Mouse (Mus musculus): ENCODE measurements around the gene Slc17a7. TPM values are rescaled to one million over a fixed set of nuclear protein-coding genes. Genes with fewer than 3 reads are reported as not detected.

Slc17a7 gene
- polyA plus RNA-seq, 1 experiment from 2014 or later: 0.51 TPM

DNA sequence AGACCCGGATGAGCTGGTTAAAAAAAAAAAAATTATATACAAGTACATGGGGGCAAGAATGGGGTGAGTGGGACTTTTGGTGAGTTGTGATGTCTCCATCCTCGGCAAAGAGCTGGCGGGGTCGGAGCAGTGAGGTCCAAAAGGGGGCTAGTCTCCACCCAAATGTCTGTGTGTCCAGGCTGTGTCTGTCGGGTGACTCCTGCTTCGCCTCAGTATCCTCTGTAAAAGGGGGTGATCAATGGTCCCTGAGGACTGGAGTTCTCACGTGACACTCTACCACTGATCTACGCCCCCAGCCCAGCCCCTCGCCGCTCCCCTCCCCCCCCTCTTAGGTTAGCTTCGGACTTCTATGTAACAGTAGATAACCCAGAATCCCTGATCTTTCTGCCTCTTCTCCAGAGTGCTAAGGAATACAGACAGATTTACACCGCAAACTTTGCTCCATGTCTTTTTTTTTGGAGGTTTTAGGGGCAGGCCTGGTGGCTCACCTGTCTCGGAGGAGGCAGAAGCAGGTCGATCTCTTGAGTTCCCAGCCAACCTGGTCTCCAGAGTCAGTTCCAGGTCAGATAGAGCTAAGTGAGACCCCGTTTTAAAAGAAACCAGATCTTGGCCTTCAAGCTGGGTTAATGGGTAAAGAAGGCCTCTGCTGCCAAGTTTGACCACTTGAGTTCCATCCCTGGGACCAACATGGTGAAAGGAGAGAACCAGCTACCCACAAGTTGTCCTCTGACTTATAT, 33.8 kb upstream of the Slc17a7 start:
- peak overlapping the region; percentile 59 for H3K4me2 ChIP-seq
- ATAC-seq (ENCODE audit: low FRiP score) (no peak), DNase-seq (ENCODE audit: low spot score, missing footprints) (peak; percentile 89)
- H3K27ac ChIP-seq (ENCODE audit: low read depth, low read length): peak overlapping the region; percentile 83
- no peaks in the 10 kb centered on the region for H3K9me3 ChIP-seq (ENCODE audit: control insufficient read depth, low read length)
- peak overlapping the region; percentile 83 for H3K9ac ChIP-seq (ENCODE audit: low read length)
- H3K4me3 ChIP-seq (ENCODE audit: low read depth, low read length): peak overlapping the region; percentile 96
- H3K27me3 ChIP-seq (ENCODE audit: control insufficient read depth, insufficient read depth, low read length): peaks cover under 1% of the 10 kb centered on the region; the same call in 1 of the 2 replicates
- H3K36me3 ChIP-seq (ENCODE audit: control insufficient read depth, insufficient read depth, low read length): peaks cover 25% of the 10 kb centered on the region
- peaks cover 24% of the 10 kb centered on the region for H3K4me1 ChIP-seq (ENCODE audit: control insufficient read depth, insufficient read depth, low read length)
- WGBS: 52% methylated on average over 15 of the region's 15 CpGs

DNA sequence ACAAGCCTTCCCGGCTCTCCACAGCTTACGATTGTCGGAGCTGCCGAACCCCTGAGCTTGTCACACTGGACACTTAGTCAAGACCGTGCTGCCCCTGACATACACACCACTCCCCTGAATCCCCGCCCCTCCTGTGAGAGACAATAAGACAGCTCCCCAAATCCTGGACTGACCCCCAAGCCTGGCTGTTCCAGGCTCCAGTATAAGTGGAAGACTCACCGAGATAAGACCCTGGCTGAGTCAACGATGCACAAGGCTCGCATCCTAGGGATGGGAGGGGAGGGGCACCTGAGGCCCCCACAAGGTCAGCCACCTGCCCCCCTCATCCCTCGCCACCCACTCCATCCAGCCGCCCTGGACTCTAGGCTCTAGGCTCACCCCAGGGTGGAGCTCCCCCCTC, 31.9 kb upstream of the Slc17a7 start:
- ATAC-seq (ENCODE audit: low FRiP score) (no peak), DNase-seq (ENCODE audit: low spot score, missing footprints) (no peak)
- 83% methylated on average over 11 of the region's 11 CpGs for WGBS
- Histone ChIP-seq H3K27ac (ENCODE audit: low read depth, low read length) (no peak overlapping the region), H3K36me3 (ENCODE audit: control insufficient read depth, insufficient read depth, low read length) (peaks cover 7% of the 10 kb centered on the region), H3K4me2 (no peak overlapping the region), H3K4me3 (ENCODE audit: low read depth, low read length) (no peak overlapping the region), H3K4me1 (ENCODE audit: control insufficient read depth, insufficient read depth, low read length) (peaks cover 15% of the 10 kb centered on the region), H3K9me3 (ENCODE audit: control insufficient read depth, low read length) (no peaks in the 10 kb centered on the region), H3K9ac (ENCODE audit: low read length) (0 out of 2 replicates have a peak overlapping the region, but pooled peaks have one; percentile 27), H3K27me3 (ENCODE audit: control insufficient read depth, insufficient read depth, low read length) (peaks cover 9% of the 10 kb centered on the region; the same call in 1 of the 2 replicates)

DNA sequence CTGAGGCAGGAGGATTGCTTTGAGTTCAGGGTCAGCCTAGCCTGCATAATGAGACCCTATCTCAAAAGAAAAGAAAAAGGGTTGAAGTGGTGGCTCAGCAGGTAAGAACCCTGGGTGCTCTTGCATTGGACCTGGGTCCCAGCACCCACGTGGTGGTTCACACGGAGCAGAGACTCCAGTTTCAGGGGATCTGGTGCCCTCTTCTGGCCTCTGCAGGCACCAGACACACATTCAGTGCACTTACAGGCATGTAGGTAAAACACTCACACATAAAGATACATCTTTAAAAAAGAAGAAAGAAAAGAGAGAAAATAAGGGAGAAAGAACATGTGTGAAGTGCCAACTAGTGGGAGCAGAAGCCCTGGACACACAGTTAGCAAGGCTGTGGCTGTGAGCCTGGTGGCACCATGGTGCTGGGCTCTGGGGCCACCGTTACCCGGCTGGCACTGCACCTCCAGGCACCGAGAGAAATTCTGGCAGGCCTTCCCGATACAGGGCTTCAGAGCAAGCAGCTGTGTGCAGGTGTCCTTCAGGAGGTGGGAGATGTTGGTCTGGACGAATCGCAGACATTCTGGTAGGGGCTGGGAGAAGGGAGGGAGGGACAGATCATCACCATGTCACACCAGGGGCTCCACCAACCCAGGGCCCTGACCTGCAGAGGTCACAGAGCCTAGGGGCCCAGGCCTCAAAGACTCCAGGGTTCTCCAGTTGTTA, 30.1 kb upstream of the Slc17a7 start:
- H3K4me2 ChIP-seq: no peak overlapping the region
- H3K4me3 ChIP-seq (ENCODE audit: low read depth, low read length): no peak overlapping the region
- H3K9me3 ChIP-seq (ENCODE audit: control insufficient read depth, low read length): no peaks in the 10 kb centered on the region
- H3K4me1 ChIP-seq (ENCODE audit: control insufficient read depth, insufficient read depth, low read length): peaks cover 8% of the 10 kb centered on the region
- DNase-seq (ENCODE audit: low spot score, missing footprints) (no peak), ATAC-seq (ENCODE audit: low FRiP score) (no peak)
- H3K36me3 ChIP-seq (ENCODE audit: control insufficient read depth, insufficient read depth, low read length): no peaks in the 10 kb centered on the region
- WGBS: 85% methylated on average over 8 of the region's 8 CpGs
- H3K9ac ChIP-seq (ENCODE audit: low read length): no peak overlapping the region
- H3K27ac ChIP-seq (ENCODE audit: low read depth, low read length): no peak overlapping the region
- H3K27me3 ChIP-seq (ENCODE audit: control insufficient read depth, insufficient read depth, low read length): peaks cover 9% of the 10 kb centered on the region; the same call in 1 of the 2 replicates

DNA sequence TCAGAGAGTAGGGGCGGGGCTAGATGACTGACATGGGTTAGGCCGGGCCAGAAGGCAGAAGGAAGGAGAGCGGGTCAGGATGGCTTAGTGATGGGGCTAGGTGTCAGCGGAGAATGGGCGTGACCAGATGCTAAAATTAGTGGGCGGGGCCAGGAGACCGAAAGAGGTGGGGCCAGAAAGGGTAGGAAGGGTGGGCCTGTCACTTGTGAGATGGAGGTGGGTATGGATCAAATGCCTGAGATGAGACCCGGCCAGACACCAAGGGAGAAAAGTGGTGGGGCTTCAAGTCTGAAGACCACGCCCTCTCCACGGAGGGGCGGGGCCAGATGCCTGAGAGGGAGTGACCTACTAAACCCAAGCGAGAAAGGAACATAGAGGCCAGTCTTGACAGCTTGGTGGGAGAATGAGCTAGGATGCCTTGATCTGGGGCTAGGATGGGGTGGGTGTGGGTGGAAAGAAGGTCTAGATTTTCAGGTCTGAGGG, 29.2 kb upstream of the Slc17a7 start:
- Histone ChIP-seq H3K4me3 (ENCODE audit: low read depth, low read length) (no peak overlapping the region), H3K36me3 (ENCODE audit: control insufficient read depth, insufficient read depth, low read length) (no peaks in the 10 kb centered on the region), H3K27me3 (ENCODE audit: control insufficient read depth, insufficient read depth, low read length) (peaks cover 9% of the 10 kb centered on the region; the same call in 1 of the 2 replicates), H3K9ac (ENCODE audit: low read length) (no peak overlapping the region), H3K4me2 (no peak overlapping the region), H3K9me3 (ENCODE audit: control insufficient read depth, low read length) (no peaks in the 10 kb centered on the region), H3K4me1 (ENCODE audit: control insufficient read depth, insufficient read depth, low read length) (peaks cover 3% of the 10 kb centered on the region), H3K27ac (ENCODE audit: low read depth, low read length) (no peak overlapping the region)
- DNase-seq (ENCODE audit: low spot score, missing footprints) (no peak), ATAC-seq (ENCODE audit: low FRiP score) (peak; percentile 23; the same call in 1 of the 2 replicates)
- 12% methylated on average over 12 of the region's 12 CpGs for WGBS

DNA sequence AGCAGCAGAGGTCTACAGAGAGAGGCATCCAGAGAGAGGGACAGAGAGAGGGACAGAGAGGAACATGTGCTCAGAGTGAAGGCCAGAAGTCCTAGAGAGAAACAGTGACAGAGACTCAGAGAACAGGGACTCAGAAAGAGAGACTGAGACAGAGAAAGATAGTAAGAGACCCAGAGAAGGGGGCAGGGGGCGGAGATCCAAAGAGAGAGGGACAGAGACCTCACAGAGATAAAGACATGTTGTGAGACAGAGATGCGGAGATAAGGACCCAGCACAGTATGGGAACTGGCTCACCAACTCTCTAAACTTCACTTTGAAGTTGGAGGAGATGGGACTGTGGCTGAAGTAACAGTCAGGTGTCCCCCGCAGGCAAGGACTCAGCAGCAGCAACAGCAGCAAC, 28.4 kb upstream of the Slc17a7 start:
- Histone ChIP-seq H3K4me3 (ENCODE audit: low read depth, low read length) (no peak overlapping the region; the same call in 1 of the 2 replicates), H3K9ac (ENCODE audit: low read length) (no peak overlapping the region; the same call in 1 of the 2 replicates), H3K9me3 (ENCODE audit: control insufficient read depth, low read length) (no peaks in the 10 kb centered on the region), H3K4me1 (ENCODE audit: control insufficient read depth, insufficient read depth, low read length) (no peaks in the 10 kb centered on the region; the same call in 1 of the 2 replicates), H3K27me3 (ENCODE audit: control insufficient read depth, insufficient read depth, low read length) (peaks cover 9% of the 10 kb centered on the region; the same call in 1 of the 2 replicates), H3K27ac (ENCODE audit: low read depth, low read length) (no peak overlapping the region), H3K4me2 (no peak overlapping the region), H3K36me3 (ENCODE audit: control insufficient read depth, insufficient read depth, low read length) (no peaks in the 10 kb centered on the region)
- DNase-seq (ENCODE audit: low spot score, missing footprints): no peak
- 74% methylated on average over 3 of the region's 3 CpGs for WGBS
- ATAC-seq (ENCODE audit: low FRiP score): no peak

DNA sequence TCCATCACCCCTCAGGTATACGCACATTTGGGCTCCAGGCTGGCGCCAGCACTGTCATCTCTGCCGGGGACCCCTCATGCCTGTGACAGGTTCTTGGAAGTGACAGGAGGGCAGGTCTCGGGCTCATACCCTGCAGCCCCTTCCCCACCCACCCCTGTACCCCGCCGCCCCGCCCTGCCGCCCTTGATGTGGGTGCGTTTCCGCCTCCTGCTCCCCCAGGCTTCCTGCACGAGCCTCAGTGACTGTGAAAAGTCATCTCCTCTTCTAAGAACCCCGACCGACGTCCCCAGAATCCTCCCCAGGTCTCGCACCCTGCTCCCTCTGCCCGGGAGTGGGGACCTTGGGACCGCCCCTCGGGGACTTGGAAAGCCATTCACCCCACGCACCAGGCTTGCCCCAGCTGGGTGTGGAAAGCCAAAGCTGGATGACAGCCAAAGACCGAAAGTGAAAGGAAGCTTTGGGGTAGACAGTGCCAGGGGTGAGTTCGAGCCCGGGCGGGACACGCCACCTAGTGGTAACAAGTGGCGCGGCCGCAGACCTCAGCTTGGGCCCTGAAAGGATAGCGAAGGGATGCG, 27.7 kb upstream of the Slc17a7 start, which contains the start of the genes Gm45713 and Flt3l:
TSS of gene Gm45713 (minus strand) at position 239 of the 575 bp plus-strand sequence.
TSS of gene Flt3l (minus strand) at position 440 of the 575 bp plus-strand sequence.
- DNase-seq (ENCODE audit: low spot score, missing footprints) (peak; percentile 99), ATAC-seq (ENCODE audit: low FRiP score) (peak; percentile 81)
- Histone ChIP-seq H3K36me3 (ENCODE audit: control insufficient read depth, insufficient read depth, low read length) (no peaks in the 10 kb centered on the region), H3K4me1 (ENCODE audit: control insufficient read depth, insufficient read depth, low read length) (no peaks in the 10 kb centered on the region; the same call in 1 of the 2 replicates), H3K9me3 (ENCODE audit: control insufficient read depth, low read length) (no peaks in the 10 kb centered on the region), H3K4me3 (ENCODE audit: low read depth, low read length) (peak within 1 kb of the TSS; percentile 46), H3K27ac (ENCODE audit: low read depth, low read length) (no peak within 1 kb of the TSS; the same call in 1 of the 2 replicates), H3K9ac (ENCODE audit: low read length) (peak within 1 kb of the TSS; percentile 59), H3K27me3 (ENCODE audit: control insufficient read depth, insufficient read depth, low read length) (peaks cover 9% of the 10 kb centered on the region; the same call in 1 of the 2 replicates), H3K4me2 (peak within 1 kb of the TSS; percentile 69)
- WGBS: 6% methylated on average over 29 of the region's 29 CpGs

DNA sequence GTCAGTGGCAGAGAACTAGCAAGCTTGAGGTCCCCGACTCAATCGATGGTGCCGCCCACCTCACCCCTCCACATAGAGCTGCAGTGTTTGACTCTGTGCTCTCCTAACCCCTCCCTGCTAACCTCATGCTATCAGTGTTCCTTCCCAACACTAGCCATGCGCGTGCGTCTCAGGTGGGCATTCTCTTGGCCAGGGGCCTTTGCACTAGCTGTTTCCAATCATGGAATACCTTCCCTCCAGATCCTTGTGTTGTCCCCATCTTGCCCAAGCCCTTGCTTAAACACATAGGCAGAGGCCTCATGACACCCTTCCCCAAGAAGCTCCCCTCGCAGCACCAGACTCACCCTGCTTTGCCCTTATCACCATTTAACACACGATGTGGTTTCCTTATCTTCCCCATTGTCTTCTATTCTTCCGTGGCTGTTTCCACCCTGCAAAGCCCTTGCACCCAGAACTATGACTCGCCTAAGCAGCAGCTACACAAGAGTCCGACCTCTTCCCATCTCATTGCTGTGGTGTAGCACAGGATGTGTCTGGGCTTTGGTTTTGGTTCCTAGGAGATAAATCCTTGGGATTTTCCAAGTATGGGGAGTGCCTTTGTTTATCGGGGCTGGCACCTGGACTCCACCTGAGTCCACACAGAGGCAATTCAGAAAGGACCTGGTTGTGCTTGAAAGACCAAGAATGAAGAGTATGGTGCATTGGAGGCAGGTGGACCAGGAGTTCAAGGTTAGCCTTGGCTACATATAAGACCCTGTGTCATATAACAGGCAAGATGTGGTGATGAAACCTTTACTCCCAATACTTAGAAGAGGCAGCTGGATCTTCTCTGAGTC, 26.4 kb upstream of the Slc17a7 start:
- no peak for DNase-seq (ENCODE audit: low spot score, missing footprints)
- Histone ChIP-seq H3K9ac (ENCODE audit: low read length) (no peak overlapping the region; the same call in 1 of the 2 replicates), H3K4me2 (no peak overlapping the region), H3K4me1 (ENCODE audit: control insufficient read depth, insufficient read depth, low read length) (no peaks in the 10 kb centered on the region; the same call in 1 of the 2 replicates), H3K9me3 (ENCODE audit: control insufficient read depth, low read length) (no peaks in the 10 kb centered on the region), H3K27ac (ENCODE audit: low read depth, low read length) (no peak overlapping the region; the same call in 1 of the 2 replicates), H3K36me3 (ENCODE audit: control insufficient read depth, insufficient read depth, low read length) (no peaks in the 10 kb centered on the region), H3K27me3 (ENCODE audit: control insufficient read depth, insufficient read depth, low read length) (peaks cover 9% of the 10 kb centered on the region; the same call in 1 of the 2 replicates), H3K4me3 (ENCODE audit: low read depth, low read length) (no peak overlapping the region)
- no peak for ATAC-seq (ENCODE audit: low FRiP score)
- 83% methylated on average over 12 of the region's 12 CpGs for WGBS

DNA sequence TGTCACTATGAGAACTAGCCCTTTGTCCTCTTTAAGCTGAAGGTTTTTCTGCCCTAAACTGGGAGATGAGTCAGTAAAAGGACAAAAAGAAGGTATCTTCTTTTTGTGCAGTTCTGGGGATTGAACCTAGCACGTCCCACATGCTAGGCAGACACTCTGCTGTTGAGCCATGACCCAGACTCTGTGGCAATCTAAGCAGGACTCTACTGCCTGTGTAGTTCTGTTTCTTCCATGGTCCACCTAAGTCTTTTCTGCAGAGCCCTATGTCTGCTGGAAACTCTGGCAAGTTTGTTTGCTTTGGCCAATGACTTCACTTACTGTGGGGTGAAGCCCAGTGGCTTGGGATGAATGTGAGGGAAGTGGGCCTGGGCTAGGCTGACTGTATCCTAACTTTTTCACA, 25.3 kb upstream of the Slc17a7 start:
- ATAC-seq (ENCODE audit: low FRiP score) (no peak), DNase-seq (ENCODE audit: low spot score, missing footprints) (no peak)
- Histone ChIP-seq H3K27me3 (ENCODE audit: control insufficient read depth, insufficient read depth, low read length) (peaks cover 9% of the 10 kb centered on the region; the same call in 1 of the 2 replicates), H3K4me1 (ENCODE audit: control insufficient read depth, insufficient read depth, low read length) (no peaks in the 10 kb centered on the region; the same call in 1 of the 2 replicates), H3K4me2 (no peak overlapping the region), H3K27ac (ENCODE audit: low read depth, low read length) (no peak overlapping the region), H3K9me3 (ENCODE audit: control insufficient read depth, low read length) (no peaks in the 10 kb centered on the region), H3K9ac (ENCODE audit: low read length) (no peak overlapping the region), H3K4me3 (ENCODE audit: low read depth, low read length) (no peak overlapping the region), H3K36me3 (ENCODE audit: control insufficient read depth, insufficient read depth, low read length) (no peaks in the 10 kb centered on the region; the same call in 1 of the 2 replicates)
- 90% methylated on average over 1 of the region's 1 CpGs for WGBS

Measured in midbrain, embryonic 11.5 days (tissue).